Mouse (Mus musculus) spleen, adult 2 months (tissue): ENCODE measurements around the gene Gen1. TPM values are rescaled to one million over a fixed set of nuclear protein-coding genes. Genes with fewer than 3 reads are reported as not detected.

ENCODE experiments used
- DNase-seq, 2 experiments: peaks; one replicate each; pipeline versions ENCODE4 v3.0.0 to v3.0.0-alpha.2; 2012 to 2021; ENCODE audit warnings: low spot score in 2 of 2, low read depth in 1 of 2
- H3K27ac ChIP-seq: fragments of 200-500 bp; 2 replicates; pipeline ENCODE4 v1.5.1; 2012; ENCODE audit warnings: low read length, inconsistent platforms; ENCODE audit not compliant: insufficient read depth
- H3K27me3 ChIP-seq: fragments of 200-500 bp; 2 replicates; pipeline ENCODE4 v1.6.1; 2012; ENCODE audit warnings: mild to moderate bottlenecking, moderate library complexity, low read length, inconsistent platforms; ENCODE audit not compliant: control insufficient read depth, insufficient read depth
- H3K36me3 ChIP-seq: fragments of 200-500 bp; 2 replicates; pipeline ENCODE4 v1.6.1; 2012; ENCODE audit warnings: mild to moderate bottlenecking, low read length, inconsistent platforms; ENCODE audit not compliant: control insufficient read depth, insufficient read depth
- H3K4me1 ChIP-seq: fragments of 200-500 bp; 2 replicates; pipeline ENCODE4 v1.6.1; 2011; ENCODE audit warnings: inconsistent platforms; ENCODE audit not compliant: control insufficient read depth, insufficient read depth, insufficient read length
- H3K4me3 ChIP-seq: fragments of 200-500 bp; 2 replicates; pipeline ENCODE4 v1.5.1; 2011; ENCODE audit warnings: mild to moderate bottlenecking, inconsistent platforms; ENCODE audit not compliant: insufficient read depth, insufficient read length; ENCODE audit errors: extremely low read depth
- CTCF ChIP-seq: fragments of 200-500 bp; IDR thresholded peaks from 2 replicates; pipeline ENCODE4 v1.5.1; 2011; ENCODE audit warnings: mild to moderate bottlenecking, inconsistent platforms; ENCODE audit not compliant: insufficient read depth, insufficient read length, insufficient replicate concordance; ENCODE audit errors: extremely low read depth
- POLR2A ChIP-seq: fragments of 200-500 bp; IDR thresholded peaks from 2 replicates; pipeline ENCODE4 v1.6.1; 2011; ENCODE audit warnings: low read depth, low read length, inconsistent platforms
- WGBS: fragments of 180-500 bp; shearing (Covaris S2); methylation state at CpG from one replicate; pipeline ENCODE4 v1.1.7; 2018; 5-methylcytosine and 5-hydroxymethylcytosine counted together
- polyA plus RNA-seq: library from polyadenylated mRNA; depleted of rRNA; stranded (reverse); fragments of >200 nt; gene quantifications from 2 replicates; pipeline ENCODE4 v1.2.3, GENCODE M21; 2012

The Gen1 gene
- polyA plus RNA-seq, 1 experiment = 0.28 TPM

- no peaks in the 10 kb centered on the region; the same call in 1 of the 2 replicates for H3K4me1 ChIP-seq
- TF ChIP-seq CTCF (no peak), POLR2A (no peak)
- H3K4me3 ChIP-seq = no peak overlapping the region
- no peaks in the 10 kb centered on the region for H3K36me3 ChIP-seq
- H3K27me3 ChIP-seq = no peaks in the 10 kb centered on the region
- no peak for DNase-seq
- 66% methylated on average over 5 of the region's 5 CpGs for WGBS
- H3K27ac ChIP-seq = no peak overlapping the region
Measured at GRCm38 (mm10) chr12:11224722-11225121, 40.9 kb downstream of the Gen1 start.

- Histone ChIP-seq H3K4me1 (no peaks in the 10 kb centered on the region; the same call in 1 of the 2 replicates), H3K27me3 (no peaks in the 10 kb centered on the region), H3K4me3 (no peak overlapping the region), H3K27ac (no peak overlapping the region), H3K36me3 (no peaks in the 10 kb centered on the region)
- WGBS = 92% methylated on average over 10 of the region's 10 CpGs
- DNase-seq = no peak
- TF ChIP-seq POLR2A (no peak), CTCF (no peak)
Measured at GRCm38 (mm10) chr12:11223090-11223489, 42.5 kb downstream of the Gen1 start.

DNA sequence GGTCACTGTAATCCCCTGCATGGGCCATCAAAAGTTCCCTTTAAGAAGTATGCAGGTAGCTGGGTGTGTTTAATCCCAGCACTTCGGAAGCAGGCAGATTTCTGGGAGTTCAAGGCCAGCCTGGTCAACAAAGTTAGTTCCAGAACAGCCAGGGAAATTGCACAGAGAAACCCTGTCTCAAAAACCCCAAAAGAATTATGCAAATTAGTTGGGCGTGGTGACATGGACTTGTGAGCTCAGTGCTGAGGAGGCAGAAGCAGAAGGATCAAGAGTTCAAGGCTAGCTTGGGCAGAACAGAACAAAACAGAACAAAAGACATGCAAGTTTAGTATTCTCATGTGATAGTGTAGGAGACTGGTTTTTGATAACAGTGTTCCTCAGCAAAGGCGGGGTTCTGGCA is 43.0 kb downstream of the Gen1 start:
- TF ChIP-seq CTCF (no peak), POLR2A (no peak)
- Histone ChIP-seq H3K4me1 (no peaks in the 10 kb centered on the region; the same call in 1 of the 2 replicates), H3K27me3 (no peaks in the 10 kb centered on the region), H3K36me3 (no peaks in the 10 kb centered on the region), H3K4me3 (no peak overlapping the region), H3K27ac (no peak overlapping the region)
- 78% methylated on average over 3 of the region's 3 CpGs for WGBS
- no peak for DNase-seq

DNA sequence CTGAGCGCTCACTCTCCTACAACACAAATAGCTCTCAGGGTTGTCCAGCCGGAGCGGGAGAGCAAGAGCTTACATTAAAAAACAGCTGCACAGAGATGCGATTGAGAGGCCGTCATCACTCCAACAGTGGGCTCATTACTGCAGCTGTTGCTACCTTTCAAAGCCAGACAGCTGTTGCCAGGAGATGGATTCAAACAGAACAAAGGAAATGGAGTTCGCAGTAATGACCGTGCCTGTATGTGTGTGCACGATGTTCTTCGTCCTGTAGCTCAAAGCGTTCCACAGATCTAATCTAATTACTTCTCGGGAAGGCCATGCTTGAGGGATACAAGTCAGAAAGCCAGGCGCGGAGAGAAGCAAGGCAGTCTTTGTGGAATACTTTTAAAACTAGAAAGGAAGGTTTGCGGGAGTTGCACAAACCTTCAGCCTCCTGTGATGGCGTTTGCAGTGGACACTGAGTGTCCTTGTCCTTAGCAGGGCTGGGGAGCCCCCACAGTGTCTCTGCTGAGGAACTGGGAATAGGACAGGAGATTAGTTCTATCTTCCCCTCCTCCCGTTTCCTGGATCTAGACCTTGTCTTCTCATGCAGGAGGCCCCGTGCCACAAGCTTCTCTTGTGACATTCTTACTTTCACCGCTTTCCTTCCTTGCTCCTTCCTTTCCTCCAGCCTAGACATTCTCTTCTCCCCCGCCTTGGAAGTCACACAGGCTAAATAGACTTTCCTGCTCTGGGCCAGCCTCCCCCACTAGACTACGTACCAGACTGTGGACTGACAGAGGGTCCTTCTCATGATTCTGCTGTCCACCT is 43.9 kb downstream of the Gen1 start:
- TF ChIP-seq CTCF (no peak), POLR2A (no peak)
- H3K4me1 ChIP-seq = peaks cover 6% of the 10 kb centered on the region; the same call in 1 of the 2 replicates
- no peak overlapping the region for H3K27ac ChIP-seq
- 84% methylated on average over 20 of the region's 20 CpGs for WGBS
- no peak for DNase-seq
- no peaks in the 10 kb centered on the region for H3K36me3 ChIP-seq
- H3K4me3 ChIP-seq = no peak overlapping the region
- H3K27me3 ChIP-seq = no peaks in the 10 kb centered on the region

GRCm38 (mm10) chr12:11217726-11218250 is 47.8 kb downstream of the Gen1 start:
- H3K27ac ChIP-seq = peak overlapping the region; percentile 89
- peaks cover 10% of the 10 kb centered on the region for H3K4me1 ChIP-seq
- H3K27me3 ChIP-seq = no peaks in the 10 kb centered on the region
- no peaks in the 10 kb centered on the region for H3K36me3 ChIP-seq
- 23% methylated on average over 7 of the region's 7 CpGs for WGBS
- H3K4me3 ChIP-seq = no peak overlapping the region
- no peak for TF ChIP-seq CTCF
- TF ChIP-seq POLR2A = no peak
- peak in 1 of 2 experiments; percentile 61 for DNase-seq

DNA sequence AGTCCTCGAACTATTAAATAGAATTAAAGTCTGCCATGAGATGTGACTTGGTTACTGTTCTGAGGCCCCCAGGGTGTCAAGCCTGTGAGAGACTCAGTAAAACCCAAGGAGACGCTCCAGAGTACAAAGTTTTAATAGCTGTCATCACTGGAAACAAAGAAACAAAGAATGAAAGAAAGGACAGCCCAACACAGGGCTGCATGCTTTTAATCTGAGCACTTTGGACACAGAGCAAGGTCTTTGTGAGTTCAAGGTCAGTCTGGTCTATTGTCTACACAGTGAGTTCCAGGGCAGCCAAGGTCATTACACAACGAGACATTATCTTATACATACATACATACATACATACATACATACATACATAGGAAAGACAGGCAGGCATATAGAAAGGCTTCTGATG is 49.1 kb downstream of the Gen1 start:
- 92% methylated on average over 3 of the region's 3 CpGs for WGBS
- no peaks in the 10 kb centered on the region for H3K27me3 ChIP-seq
- H3K27ac ChIP-seq = no peak overlapping the region
- DNase-seq = no peak
- no peaks in the 10 kb centered on the region for H3K36me3 ChIP-seq
- no peak for TF ChIP-seq POLR2A
- TF ChIP-seq CTCF = no peak
- no peak overlapping the region for H3K4me3 ChIP-seq
- peaks cover 10% of the 10 kb centered on the region for H3K4me1 ChIP-seq

DNA sequence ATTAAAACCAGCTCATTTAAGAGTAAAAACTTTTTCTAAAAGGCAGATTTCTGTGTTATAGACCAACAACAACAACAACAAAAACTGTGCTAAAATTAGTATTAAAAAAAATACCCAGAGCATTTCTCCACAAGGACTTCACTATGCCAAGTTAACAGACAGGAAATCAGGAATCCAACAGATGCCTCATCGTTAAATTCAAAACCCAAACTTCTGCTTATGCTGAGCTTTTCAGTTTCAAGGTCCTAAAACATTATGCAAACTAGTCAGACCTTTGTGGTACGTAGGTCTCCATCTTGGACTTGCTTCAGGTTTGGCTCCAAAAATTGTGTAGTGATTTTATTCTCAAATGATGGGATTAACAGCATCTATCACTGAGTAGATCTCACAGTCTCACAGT is 50.0 kb downstream of the Gen1 start:
- no peak overlapping the region for H3K4me3 ChIP-seq
- TF ChIP-seq CTCF = no peak
- TF ChIP-seq POLR2A = no peak
- no peak for DNase-seq
- no peaks in the 10 kb centered on the region for H3K36me3 ChIP-seq
- no peaks in the 10 kb centered on the region for H3K27me3 ChIP-seq
- WGBS = 16% methylated on average over 2 of the region's 2 CpGs
- peak overlapping the region; percentile 69; the same call in 1 of the 2 replicates for H3K27ac ChIP-seq
- peaks cover 11% of the 10 kb centered on the region for H3K4me1 ChIP-seq
